Mouse (Mus musculus) lung, adult 2 months (tissue): ENCODE results near the gene Nfkb1.

Experiments
- CTCF ChIP-seq: fragments of 200-500 bp; IDR thresholded peaks from 2 replicates; pipeline ENCODE4 v1.5.1; 2011; ENCODE audit warnings: mild to moderate bottlenecking, low read length, control low read depth; ENCODE audit not compliant: insufficient read depth
- POLR2A ChIP-seq: fragments of 200-500 bp; IDR thresholded peaks from 2 replicates; pipeline ENCODE4 v1.6.1; 2011; ENCODE audit warnings: low read depth, mild to moderate bottlenecking, control low read depth, low read length, borderline replicate concordance; ENCODE audit errors: extremely low read depth

GRCm38 (mm10) chr3:135727339-135727738 is 36.0 kb upstream of the Nfkb1 start:
- TF ChIP-seq POLR2A (no peak), CTCF (no peak)
